Mouse (Mus musculus): ENCODE measurements around the gene Amn.

DNA sequence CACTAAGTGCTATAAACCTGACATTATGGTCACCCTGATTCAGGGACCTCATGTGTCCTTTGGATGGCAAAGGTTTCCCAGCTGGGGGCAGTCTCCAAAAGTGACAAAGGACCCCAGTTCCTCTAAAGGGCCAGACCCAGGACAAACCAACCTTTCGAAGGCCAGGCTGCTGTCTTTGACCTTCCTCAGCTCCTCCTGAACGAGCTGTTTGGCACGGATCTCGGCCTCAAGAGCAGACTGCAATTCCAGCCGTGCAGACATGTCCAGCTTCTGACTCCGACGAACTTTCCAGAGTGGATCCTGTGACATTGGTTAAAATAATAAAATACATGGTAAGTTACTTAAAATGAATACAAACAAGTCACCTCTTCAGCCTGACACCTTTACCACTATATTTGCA lies 43.4 kb downstream of the Amn start:
- TF ChIP-seq POLR2A (IDR thresholded peaks at IDR 0.05; ENCODE audit: low read depth, low read length) (no peak), CTCF (IDR thresholded peaks at IDR 0.05; ENCODE audit: extremely low read depth, insufficient read length, insufficient replicate concordance, low read depth, low read length) (no peak)
